Mouse (Mus musculus): ENCODE measurements around the gene Slc11a2.
A peak's percentile ranks its signal among the peaks of the same experiment; 100 is the strongest.
"Not testable (repeated sequence)": the region's sequence is repeated elsewhere in the genome, so short reads cannot be mapped to it uniquely, and the experiment has no call there.

The Slc11a2 gene

DNA sequence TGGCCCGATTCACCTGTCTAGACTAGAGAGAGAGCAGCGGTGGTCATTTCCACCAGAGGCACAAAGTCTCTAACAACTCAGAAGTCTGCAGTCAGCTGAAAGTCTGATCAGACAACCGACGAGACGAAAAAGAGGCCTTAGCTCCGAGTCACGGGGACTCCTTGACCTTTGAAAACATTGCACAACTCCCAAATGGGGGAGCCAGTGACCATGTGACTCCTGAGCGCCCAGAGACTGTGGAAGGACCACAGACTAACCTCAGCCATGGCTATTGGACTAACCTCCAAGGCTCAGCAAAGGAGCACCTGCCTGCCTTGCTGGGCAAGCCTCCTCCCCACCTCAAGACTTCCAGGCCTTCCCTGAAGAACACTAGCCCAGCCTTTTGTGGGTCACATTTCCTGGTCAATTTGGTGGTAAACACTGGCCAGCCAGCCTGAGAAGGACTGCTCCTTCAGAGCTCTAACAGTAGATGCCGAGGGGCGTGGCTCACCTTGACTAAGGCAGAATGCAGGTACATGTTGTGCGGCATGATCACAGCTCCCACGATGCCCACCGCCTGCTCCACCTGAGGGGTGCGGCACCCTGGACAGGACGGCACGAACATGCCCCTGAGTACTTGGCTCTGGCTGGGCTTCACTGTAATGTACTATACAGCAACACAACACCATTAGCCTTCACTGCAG, 21.4 kb downstream of the Slc11a2 start:
- DNase-seq (ENCODE audit: extremely low spot score, low spot score), result no peak

DNA sequence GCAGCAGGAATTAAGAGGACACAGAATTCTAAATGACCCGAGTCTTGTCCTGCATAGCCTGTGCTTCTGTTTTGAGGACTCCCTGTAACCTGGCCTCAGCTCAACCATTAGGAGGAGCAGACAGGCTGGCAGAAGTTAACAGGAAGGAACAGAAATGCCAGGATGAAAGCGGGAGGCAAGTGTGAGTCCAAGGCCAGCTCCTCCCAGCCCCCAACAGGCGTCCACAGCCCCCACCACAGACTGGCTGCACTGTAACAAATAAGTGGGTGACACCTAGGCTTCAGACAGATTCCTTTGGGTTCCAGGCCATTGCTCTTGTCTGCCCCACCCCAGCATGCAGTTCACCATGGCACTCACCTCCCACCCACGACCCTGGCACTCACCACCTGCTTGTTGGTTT, 22.1 kb downstream of the Slc11a2 start:
- DNase-seq (ENCODE audit: extremely low spot score, low spot score), result no peak

DNA sequence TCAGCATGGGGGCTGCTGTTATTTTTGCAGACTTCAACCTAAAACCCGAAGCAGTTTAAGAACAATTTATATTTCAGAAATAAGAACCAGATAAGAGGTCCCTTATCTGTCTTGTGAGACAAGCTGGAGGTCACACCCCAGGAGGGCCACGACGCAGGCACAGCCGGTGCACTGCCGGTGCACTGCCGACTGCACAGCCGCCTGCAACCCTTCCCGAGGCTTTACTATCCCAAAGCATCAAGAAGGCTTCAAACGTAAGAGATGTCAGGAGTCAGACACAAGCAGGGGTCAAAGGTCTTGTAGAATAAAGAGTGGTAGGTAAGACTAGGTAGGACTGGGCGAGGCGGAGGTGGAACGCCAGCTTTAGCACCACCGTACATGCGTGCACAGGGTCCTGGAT, 22.5 kb downstream of the Slc11a2 start:
- DNase-seq (ENCODE audit: extremely low spot score, low spot score), result no peak

DNA sequence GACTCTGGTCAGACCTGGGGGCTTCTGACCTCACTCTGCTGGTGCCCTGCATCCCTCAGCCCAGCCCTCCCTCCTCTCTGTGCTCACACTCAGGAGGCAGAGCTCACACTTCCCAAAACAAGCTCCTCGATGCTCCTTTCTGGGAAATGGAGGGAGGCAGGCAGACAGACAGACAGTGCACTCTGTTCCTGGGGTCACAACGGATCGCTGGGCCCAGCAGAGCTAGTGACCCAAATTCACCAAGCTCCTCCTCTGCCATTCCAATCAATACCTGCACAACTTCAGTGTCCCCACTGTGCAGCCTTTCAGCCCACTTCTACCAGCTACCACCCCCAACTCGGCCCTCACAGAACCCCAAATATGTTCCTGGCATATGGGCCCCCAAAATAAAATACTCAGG, 23.1 kb downstream of the Slc11a2 start:
- DNase-seq (ENCODE audit: extremely low spot score, low spot score), result no peak

DNA sequence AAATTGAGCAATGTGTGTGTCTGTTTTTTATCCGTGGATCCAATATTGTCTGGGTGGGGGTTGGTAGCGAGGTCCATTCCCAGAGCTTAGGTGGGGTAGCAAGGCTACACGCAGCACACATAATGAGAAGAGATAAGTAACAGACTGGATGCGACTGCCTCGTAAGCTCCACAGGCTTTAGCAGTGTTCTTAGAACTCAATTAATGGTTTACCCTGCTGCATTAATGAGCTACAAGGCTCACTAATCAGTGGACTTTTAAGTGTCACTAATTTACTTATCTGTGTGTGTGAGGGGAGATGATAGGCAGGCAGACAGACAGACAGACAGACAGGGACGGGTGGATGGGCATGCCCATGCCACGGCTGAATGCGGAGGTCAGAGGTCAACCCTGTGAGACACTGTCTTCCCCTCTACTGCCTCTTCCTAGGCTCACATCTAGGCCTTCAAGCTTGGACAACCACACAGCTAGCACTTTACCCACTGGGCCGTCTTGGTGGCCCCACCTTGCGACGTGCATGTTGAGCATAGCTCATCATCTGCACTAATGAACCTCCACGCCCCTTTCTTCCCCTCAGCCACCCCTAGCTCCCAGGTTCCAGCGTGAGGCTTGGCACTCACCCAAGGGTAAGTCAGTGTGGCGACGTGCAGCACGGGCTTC, 24.2 kb downstream of the Slc11a2 start:
- no peak for DNase-seq (ENCODE audit: extremely low spot score, low spot score)

DNA sequence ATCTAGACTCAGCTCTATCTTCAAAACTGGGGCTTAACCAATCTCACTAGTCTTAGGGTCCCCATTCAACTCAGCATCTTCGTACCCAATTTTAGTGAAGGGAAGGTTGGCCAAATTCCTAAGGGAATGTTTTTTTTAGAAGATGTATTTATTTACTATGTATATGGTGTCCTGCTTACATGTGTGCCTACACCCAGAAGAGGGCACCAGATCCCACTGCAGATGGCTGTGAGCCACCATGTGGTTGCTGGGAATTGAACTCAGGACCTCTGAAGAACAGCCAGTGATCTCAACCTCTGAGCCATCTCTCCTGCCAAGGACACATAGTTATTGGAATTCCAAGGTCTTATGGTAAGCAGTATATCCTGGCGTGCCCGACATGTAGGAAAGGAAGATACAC, 29.3 kb downstream of the Slc11a2 start:
- DNase-seq (ENCODE audit: extremely low spot score, low spot score), result no peak

DNA sequence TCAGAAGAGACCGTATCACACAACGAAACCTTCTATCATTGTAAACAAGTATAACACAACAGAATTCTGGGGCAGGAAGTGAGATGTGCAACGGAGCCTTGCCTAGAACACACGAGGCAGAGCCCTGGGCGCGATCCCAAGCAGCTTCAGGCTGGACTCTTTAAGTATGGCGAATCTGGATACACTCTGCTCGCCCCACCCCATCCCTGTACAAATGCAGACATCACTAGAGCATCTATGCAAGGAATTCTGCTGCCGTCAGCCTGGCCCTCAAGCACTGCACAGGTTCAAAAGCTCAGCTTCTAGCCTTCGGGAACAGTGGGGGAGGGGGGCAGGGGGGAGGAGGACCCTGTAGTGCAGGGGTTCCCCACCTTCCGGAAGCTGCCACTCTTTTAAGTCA, 31.9 kb downstream of the Slc11a2 start:
- DNase-seq (ENCODE audit: extremely low spot score, low spot score), result no peak

DNA sequence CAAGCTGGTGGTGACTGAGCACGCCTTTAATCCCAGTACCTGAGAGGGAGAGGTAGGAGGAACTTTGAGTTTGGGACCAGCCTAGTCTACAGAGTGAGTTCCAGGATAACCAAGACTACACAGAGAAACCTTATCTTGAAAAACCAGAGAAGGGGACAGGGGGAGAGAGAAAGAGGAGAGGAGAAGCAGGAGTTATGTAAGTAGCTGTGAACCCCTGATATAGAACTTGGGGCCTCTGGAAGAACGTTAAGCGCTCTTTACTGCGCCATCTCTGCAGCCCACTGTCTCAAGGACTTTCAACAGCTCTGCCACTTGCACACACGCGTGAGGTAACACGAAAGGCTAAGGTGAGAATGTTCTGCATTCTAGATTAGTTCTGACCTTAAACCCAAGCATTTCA, 33.3 kb downstream of the Slc11a2 start:
- no peak for DNase-seq (ENCODE audit: extremely low spot score, low spot score)

DNA sequence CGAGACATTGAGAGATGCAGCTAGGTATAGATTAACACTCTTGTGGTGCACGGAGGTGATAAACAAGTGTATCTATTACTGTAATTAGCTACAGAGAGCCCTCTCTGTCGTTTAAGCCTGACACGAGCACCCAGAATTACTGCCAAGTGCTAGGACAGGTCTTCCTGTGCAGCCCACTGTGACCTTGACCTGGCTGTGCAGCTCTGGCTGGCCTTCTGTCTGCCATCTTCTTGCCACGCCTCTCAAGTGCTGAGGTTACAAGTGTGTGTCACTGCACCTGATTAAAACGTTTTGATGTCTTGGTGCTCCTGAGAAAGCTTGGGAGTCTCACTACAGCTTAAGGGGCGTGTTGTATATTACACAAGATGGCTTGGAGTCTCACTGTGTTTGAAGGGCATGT, 33.8 kb downstream of the Slc11a2 start:
- DNase-seq (ENCODE audit: extremely low spot score, low spot score), result no peak

DNA sequence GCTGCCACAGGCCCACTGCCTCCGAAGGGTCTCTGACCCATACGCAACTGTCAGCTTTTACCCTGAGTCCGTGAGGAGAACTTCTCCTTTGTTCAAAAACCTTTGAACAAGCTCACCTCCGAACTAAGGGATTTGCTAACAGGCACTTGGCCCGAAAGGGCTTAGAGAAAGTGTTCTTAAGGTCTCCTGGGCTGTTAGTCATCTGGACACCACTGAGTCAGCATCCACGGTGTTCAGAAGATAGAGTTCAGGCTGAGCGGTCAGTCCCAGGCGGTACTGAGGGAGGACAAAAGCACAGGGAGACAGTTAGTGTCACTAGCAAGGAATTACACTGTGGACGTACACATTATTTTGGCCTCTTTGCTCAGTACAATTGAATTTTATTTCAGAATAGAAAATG, 36.0 kb downstream of the Slc11a2 start:
- no peak for DNase-seq (ENCODE audit: extremely low spot score, low spot score)

DNA sequence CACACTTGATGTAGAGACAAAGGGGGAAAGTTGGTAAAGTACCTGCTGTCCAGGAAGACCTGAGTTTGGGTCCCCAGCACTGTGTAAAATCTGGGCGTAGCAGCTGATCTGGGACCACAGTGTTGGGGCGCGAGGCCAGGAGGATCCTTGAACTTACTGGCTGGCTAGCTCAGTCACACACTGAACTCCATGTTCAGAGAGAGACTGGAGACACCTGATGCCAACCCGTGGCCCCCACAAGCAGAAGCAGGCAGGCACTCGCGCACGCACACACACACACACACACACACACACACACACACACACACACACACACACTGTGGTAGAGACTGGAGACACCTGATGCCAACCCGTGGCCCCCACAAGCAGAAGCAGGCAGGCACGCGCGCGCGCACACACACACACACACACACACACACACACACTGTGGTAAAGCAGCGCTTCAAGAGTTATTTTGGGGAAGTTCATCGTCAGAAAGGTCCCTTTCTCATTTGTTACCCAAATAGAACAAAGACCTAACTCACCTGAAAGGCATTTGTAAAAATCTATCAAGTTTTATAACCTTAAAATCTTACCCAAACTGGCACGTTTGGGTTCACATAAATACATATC, 36.5 kb downstream of the Slc11a2 start:
- no peak for DNase-seq (ENCODE audit: extremely low spot score, low spot score)

DNA sequence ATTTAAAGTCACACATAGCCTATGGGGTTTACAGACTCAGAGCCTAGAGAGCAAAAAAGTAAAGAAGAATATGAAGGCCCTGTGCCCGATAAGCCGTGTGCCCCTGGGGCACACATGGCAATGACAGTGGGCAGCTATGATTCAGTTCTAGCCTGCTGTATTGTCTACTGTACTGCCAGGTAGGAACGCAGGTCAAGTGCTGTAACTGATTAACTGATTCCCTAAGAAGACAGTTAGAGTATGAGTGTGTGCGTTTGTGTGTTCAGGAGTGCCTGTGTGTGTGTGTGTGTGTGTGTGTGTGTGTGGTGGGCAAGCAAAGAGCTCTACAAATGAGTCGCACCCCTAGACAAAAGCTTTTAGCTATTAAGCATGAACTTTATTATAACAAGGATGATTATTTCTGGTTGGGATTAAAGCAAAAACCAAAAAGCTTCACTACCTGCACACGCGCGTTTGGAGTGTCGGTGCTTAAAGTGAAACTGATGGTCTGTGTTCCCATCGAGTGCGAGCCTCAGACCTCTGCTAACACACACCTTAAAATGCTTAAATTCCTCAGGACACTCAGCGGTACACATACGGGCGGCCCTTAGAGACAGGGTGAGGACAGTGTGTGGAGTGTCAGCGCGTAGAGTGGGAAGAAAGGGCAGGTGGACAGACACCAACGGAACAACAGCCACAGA, 37.2 kb downstream of the Slc11a2 start:
- no peak for DNase-seq (ENCODE audit: extremely low spot score, low spot score)

DNA sequence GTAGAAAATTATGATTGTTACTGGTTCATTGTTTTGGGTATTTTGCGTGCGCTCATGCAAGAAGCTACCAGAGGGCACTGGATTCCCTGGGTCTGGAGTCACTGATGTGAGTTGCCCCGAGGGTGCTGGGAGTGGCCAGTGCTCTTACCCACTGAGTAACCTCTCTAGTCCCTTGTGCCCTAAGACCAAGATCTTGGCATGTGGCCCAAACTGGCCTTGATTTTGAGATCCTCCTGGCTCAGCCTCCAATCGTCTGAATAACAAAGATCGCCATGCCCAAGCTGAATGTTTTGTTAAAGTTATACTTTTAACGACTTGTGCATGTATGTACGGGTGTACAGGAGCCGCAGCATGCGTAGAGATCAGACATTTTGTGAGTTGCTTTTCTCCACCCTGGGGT, 39.2 kb downstream of the Slc11a2 start:
- DNase-seq (ENCODE audit: extremely low spot score, low spot score), result no peak

DNA sequence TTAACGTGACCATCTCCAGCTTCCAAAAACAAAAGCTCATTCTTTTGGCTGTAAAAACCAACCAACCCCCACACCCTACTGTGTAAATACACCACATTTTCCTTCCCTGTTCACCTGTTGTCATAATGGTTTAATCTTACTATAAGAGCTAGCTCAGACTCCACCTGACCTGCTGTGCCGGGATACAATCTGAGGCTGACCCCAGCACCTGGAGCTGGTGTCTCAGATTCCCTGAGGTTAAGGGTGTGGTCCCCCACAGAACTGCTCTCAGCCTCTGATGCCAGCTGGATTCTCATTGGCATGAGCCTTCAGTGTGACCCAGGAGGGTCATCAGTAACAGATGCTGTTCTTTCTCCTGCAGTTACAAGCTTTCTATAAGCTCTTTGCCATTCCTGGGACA, 44.8 kb downstream of the Slc11a2 start:
- no peak for DNase-seq (ENCODE audit: extremely low spot score, low spot score)

DNA sequence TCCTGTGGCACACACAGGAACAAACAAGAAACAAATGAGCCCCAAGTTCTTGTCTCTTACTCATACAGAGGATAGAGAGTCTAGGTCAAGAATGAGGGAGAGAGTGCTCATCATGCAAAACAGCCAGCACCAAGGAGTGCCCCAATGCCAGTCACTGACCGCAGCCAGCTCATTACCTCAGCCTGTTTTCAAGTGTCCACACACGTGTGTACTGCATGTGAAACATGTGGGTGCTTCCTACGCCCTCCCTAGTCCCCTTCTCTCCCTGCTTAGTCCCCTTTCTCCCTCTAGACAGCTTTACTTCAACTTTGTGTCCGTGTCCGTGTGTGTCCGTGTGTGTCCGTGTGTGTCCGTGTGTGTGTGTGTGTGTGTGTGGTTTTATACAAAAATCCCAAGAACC, 45.2 kb downstream of the Slc11a2 start:
- DNase-seq (ENCODE audit: extremely low spot score, low spot score), result no peak

DNA sequence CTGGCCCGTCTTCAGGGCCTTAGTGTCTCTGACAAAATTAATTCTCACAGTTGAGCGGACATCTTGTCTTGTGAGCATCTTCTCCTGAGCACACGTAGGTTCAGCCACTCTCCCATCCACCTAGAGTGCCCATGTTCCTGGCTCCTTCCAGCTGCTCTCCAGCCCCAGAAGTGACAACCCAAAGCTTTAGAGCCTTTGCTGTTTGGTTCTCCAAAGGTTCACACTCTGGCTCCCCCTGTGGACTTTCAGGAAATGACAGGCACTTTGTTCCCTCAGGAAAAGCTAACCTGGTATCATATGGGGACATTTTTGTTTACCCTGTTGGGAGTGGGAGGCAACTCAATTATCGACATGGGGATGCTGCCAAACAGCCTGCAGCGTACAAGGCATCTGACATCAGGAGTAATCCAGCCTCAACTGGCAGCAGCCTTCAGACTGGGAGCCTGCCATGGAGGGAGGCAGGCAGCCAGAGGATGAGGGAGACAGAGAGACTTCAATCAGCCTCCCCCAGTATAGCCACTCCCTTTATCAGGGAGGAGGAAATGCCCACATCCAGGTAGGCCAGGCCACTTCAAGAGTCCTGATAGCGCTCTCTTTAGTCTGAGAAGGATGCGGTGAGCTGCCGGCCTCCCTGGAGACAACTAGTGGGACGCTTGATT, 46.9 kb downstream of the Slc11a2 start:
- not testable (repeated sequence) for DNase-seq (ENCODE audit: extremely low spot score, low spot score)

DNA sequence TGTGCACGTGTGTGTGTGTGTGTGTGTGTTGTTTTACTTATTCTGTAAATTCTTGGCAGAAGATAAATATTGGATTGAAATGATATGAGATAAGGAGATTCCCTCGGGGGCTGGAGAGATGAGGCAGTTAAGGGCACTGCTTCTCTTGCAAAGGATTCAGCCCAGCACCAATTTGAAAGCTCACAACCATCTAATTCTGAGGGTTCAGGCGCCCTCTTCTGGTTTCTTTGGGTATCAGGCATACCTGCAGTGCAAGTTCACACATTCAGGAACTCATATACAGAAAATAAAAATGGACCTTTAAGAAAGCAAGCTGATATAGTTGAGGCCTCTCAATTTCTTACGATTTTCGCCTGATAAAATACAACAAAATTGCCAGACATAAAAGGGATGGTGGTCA, 49.8 kb downstream of the Slc11a2 start:
- peak; percentile 49 for DNase-seq (ENCODE audit: extremely low spot score, low spot score)

DNA sequence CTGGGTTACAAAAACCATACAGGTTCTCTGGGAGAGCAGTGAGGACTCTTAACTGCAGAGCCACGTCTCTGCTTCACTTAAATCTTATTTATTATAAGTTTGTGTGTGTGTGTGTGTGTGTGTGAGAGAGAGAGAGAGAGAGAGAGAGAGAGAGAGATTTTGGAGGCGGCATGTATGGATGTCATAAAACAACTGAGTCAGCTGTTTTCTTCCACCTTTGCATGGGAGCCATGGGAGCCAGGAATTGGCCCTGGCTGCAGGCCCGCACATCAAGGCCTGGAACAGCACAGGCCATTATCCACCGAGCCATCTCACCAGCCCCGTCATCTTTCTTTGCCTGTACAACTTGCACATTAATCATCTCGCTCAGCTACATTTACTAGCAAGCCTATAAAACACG, 57.8 kb downstream of the Slc11a2 start:
- DNase-seq (ENCODE audit: extremely low spot score, low spot score), result no peak

DNA sequence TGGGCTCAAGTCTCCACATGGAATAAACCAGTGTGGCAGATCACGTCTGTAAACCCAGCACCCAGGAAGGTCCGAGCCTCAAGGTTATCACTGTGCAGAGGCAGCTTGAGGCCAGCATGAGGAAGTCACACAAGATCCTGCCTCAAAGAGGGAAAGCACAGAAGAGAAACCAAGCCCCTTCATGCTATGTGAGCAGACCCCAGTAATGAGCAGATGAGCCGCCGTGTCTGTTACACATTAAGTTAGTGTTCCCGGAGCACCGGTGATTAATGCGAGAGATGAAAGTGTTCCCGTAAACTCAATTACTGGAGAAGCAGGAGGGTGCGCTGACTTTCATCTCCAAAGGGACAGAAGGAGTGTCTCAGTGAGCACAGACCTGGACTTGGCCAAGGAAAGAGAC, 58.9 kb downstream of the Slc11a2 start:
- DNase-seq (ENCODE audit: extremely low spot score, low spot score), result not testable (repeated sequence)

DNA sequence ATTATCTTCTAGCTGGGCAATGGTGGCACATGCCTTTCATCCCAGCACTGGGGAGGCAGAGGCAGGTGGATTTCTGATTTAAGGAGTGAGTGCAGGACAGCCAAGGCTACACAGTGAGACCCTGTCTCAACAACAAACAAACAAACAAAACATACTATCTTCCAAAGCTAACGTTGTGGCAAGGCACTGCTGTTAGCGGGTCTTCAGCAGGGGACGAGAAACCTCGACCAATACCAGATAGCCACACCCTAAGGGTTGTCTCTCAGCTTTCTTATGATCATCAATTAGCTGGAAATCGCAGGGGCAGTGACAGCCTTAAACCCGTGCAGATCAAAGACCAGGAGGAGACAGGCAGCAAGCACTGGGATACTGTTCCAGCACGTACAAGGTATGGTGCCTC, 60.6 kb downstream of the Slc11a2 start, which contains the start of gene Higd1c:
Gene Higd1c, plus strand, starts transcription at position 301 of the 400 bp plus-strand sequence.
- no peak for DNase-seq (ENCODE audit: extremely low spot score, low spot score)

DNA sequence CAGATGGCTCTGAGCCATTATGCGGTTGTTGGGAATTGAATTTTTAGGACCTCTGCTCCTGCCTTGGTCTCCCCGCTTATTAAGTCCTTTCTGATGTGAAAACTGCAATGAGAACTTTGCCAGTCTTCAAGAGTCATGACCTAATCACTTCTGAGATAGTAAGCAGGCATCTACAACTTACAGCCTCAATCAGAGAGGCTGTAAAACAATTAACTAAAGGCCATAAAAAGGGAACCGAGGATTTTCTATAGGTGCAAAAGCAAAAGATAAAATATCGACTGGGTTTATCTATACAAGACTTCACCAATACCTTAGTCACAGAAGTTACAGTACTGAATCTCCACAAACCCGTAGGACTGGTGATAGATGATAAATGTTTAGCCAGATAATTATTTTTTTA, 69.0 kb downstream of the Slc11a2 start:
- no peak for DNase-seq (ENCODE audit: extremely low spot score, low spot score)

DNA sequence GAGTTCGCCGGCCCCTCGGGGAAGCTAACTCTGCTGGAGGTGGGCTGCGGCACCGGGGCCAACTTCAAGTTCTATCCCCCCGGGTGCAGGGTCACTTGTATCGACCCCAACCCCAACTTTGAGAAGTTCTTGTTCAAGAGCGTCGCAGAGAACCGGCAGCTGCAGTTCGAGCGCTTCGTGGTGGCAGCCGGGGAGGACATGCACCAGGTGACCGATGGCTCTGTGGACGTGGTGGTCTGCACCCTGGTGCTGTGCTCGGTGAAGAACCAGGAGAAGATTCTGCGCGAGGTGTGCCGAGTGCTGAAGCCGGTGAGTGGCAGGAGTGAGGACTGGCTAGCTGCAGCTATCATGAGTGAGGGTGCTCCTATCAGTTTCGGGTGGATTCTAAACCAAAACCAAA, 71.5 kb downstream of the Slc11a2 start:
- not testable (repeated sequence) for DNase-seq (ENCODE audit: extremely low spot score, low spot score)
